Mouse (Mus musculus) neutrophil, adult 59 days (primary cell): Measurements from ENCODE around the gene Pth2r. TPM values are rescaled to one million over a fixed set of nuclear protein-coding genes. Genes with fewer than 3 reads are reported as not detected.

Experiments
- total RNA-seq, 2 experiments: library from RNA; stranded (reverse); gene quantifications; 1 replicate in 1 of 2; 2 replicates in 1 of 2; pipeline ENCODE4 v1.2.4; 2023

Gene Pth2r
- total RNA-seq, result not detected

GRCm38 (mm10) chr1:65281756-65282155 is at the start of gene Pth2r:
TSS of gene Pth2r (plus strand) at chr1:65282056.

Other genes with a start within 250 kb of the Pth2r start
- not detected for gene Akr1cl, start 249.3 kb upstream of the Pth2r start, total RNA-seq
- gene Cryge, start 230.9 kb upstream of the Pth2r start, total RNA-seq, result not detected
- not detected for gene Crygd, start 218.6 kb upstream of the Pth2r start, total RNA-seq
- gene Crygc, start 208.4 kb upstream of the Pth2r start, total RNA-seq, result not detected
- not detected for gene Crygb, start 199.8 kb upstream of the Pth2r start, total RNA-seq
- gene Cryga, start 178.7 kb upstream of the Pth2r start, total RNA-seq, result not detected
- gene Gm28845, start 162.5 kb upstream of the Pth2r start, total RNA-seq, result not detected
- gene D630023F18Rik, start 158.8 kb upstream of the Pth2r start, total RNA-seq, result 1 to 10 TPM in 1 of 2 experiments, under 1 TPM in 1; 0.95 to 1.5 TPM
- 10 to 100 TPM; 68.4 to 85.3 TPM for gene Idh1, start 95.6 kb upstream of the Pth2r start, total RNA-seq
- gene Pikfyve, start 95.4 kb upstream of the Pth2r start, total RNA-seq, result 10 to 100 TPM; 32.0 to 38.4 TPM